Mouse (Mus musculus): ENCODE data around the gene Plpp7. TPM values are rescaled to one million over a fixed set of nuclear protein-coding genes. Genes with fewer than 3 reads are reported as not detected.

The Plpp7 gene
- polyA plus RNA-seq, 1 experiment: not detected

- WGBS: 76% methylated on average over 4 of the region's 4 CpGs
- Histone ChIP-seq H3K27ac (ENCODE audit: insufficient read depth, low read depth, low read length) (no peak overlapping the region), H3K4me1 (ENCODE audit: control insufficient read depth, insufficient read depth, low read length) (peaks cover 19% of the 10 kb centered on the region), H3K4me3 (ENCODE audit: insufficient read depth, low read depth, low read length) (no peak overlapping the region)
- TF ChIP-seq CTCF (IDR thresholded peaks at IDR 0.05; ENCODE audit: insufficient read depth, low read depth, low read length) (no peak), POLR2A (IDR thresholded peaks at IDR 0.05; ENCODE audit: insufficient read depth, low read depth, low read length) (no peak)
Measured at GRCm38 (mm10) chr2:32087606-32088005, 7.7 kb upstream of the Plpp7 start.

- Histone ChIP-seq H3K4me1 (ENCODE audit: control insufficient read depth, insufficient read depth, low read length) (peaks cover 14% of the 10 kb centered on the region), H3K27ac (ENCODE audit: insufficient read depth, low read depth, low read length) (no peak overlapping the region), H3K4me3 (ENCODE audit: insufficient read depth, low read depth, low read length) (peak overlapping the region; percentile 31)
- 4% methylated on average over 35 of the region's 35 CpGs for WGBS
- TF ChIP-seq CTCF (IDR thresholded peaks at IDR 0.05; ENCODE audit: insufficient read depth, low read depth, low read length) (no peak), POLR2A (IDR thresholded peaks at IDR 0.05; ENCODE audit: insufficient read depth, low read depth, low read length) (no peak)
Measured at GRCm38 (mm10) chr2:32088372-32088981, 6.9 kb upstream of the Plpp7 start.

- Histone ChIP-seq H3K4me3 (ENCODE audit: insufficient read depth, low read depth, low read length) (no peak overlapping the region), H3K4me1 (ENCODE audit: control insufficient read depth, insufficient read depth, low read length) (peaks cover 11% of the 10 kb centered on the region), H3K27ac (ENCODE audit: insufficient read depth, low read depth, low read length) (no peak overlapping the region)
- 83% methylated on average over 3 of the region's 3 CpGs for WGBS
- TF ChIP-seq CTCF (IDR thresholded peaks at IDR 0.05; ENCODE audit: insufficient read depth, low read depth, low read length) (no peak), POLR2A (IDR thresholded peaks at IDR 0.05; ENCODE audit: insufficient read depth, low read depth, low read length) (no peak)
Measured at GRCm38 (mm10) chr2:32089606-32090005, 5.7 kb upstream of the Plpp7 start.

GRCm38 (mm10) chr2:32090145-32090544 lies 5.2 kb upstream of the Plpp7 start:
- H3K27ac ChIP-seq (ENCODE audit: insufficient read depth, low read depth, low read length): no peak overlapping the region
- H3K4me1 ChIP-seq (ENCODE audit: control insufficient read depth, insufficient read depth, low read length): peaks cover 11% of the 10 kb centered on the region
- TF ChIP-seq CTCF (IDR thresholded peaks at IDR 0.05; ENCODE audit: insufficient read depth, low read depth, low read length) (no peak), POLR2A (IDR thresholded peaks at IDR 0.05; ENCODE audit: insufficient read depth, low read depth, low read length) (no peak)
- no peak overlapping the region for H3K4me3 ChIP-seq (ENCODE audit: insufficient read depth, low read depth, low read length)
- 86% methylated on average over 2 of the region's 2 CpGs for WGBS

DNA sequence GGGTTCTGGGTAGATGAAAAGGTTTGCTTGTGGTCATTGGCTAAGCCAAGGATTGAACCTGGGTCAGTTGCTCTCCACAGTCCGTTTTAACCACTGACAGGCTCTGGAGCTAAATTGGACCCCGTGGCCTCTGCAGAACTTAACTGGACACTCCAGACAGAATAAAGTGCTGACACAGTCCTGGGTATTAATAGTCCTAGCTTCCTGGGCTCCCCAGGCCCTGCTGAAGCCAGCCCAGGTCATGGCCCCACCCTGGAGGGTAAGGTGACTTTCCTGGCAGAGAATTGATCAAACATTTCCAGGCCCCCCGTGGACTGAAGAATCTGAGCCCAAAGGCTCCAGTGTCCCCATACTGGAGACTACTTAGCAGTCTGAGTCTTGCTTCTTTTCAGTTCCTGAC lies 3.4 kb upstream of the Plpp7 start:
- Histone ChIP-seq H3K4me1 (ENCODE audit: control insufficient read depth, insufficient read depth, low read length) (peaks cover 21% of the 10 kb centered on the region), H3K27ac (ENCODE audit: insufficient read depth, low read depth, low read length) (no peak overlapping the region), H3K4me3 (ENCODE audit: insufficient read depth, low read depth, low read length) (no peak overlapping the region)
- WGBS: 75% methylated on average over 3 of the region's 3 CpGs
- TF ChIP-seq POLR2A (IDR thresholded peaks at IDR 0.05; ENCODE audit: insufficient read depth, low read depth, low read length) (no peak), CTCF (IDR thresholded peaks at IDR 0.05; ENCODE audit: insufficient read depth, low read depth, low read length) (no peak)

DNA sequence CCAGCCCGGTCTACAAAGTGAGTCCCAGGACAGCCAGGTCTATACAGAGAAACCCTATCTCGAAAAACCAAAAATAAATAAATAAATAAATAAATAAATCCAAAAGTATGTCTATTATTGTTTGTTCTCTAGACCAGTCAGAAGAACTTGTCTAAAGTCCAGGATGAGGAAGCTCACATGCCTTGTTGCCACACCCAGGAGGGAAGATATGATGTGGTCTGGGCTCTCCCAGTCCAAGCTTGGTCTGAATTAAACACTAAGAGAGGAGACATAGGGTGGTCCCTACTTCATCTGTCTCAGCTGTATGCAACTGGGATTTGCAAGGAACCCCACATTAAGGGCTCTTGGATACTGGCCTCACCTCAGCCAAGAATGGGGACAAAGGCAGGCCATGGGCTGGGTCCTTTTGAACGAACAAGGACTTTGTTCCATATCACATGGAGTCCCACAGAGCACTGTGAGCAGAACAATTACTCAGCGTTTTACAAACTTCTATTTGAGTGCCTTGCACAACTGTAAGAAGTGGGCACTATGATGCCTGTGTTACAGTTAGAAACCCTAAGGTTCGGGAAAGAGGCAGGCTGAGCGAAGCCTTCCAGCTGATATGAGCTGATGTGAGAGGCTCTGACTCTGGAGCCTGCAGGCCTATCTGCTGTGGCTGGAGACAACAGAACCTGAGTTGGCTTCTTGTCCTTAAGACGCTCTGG lies 1.2 kb upstream of the Plpp7 start:
- WGBS: 87% methylated on average over 7 of the region's 7 CpGs
- Histone ChIP-seq H3K27ac (ENCODE audit: insufficient read depth, low read depth, low read length) (no peak overlapping the region), H3K4me3 (ENCODE audit: insufficient read depth, low read depth, low read length) (no peak overlapping the region), H3K4me1 (ENCODE audit: control insufficient read depth, insufficient read depth, low read length) (peaks cover 22% of the 10 kb centered on the region)
- TF ChIP-seq POLR2A (IDR thresholded peaks at IDR 0.05; ENCODE audit: insufficient read depth, low read depth, low read length): no peak
- no peak for TF ChIP-seq CTCF (IDR thresholded peaks at IDR 0.05; ENCODE audit: insufficient read depth, low read depth, low read length)

DNA sequence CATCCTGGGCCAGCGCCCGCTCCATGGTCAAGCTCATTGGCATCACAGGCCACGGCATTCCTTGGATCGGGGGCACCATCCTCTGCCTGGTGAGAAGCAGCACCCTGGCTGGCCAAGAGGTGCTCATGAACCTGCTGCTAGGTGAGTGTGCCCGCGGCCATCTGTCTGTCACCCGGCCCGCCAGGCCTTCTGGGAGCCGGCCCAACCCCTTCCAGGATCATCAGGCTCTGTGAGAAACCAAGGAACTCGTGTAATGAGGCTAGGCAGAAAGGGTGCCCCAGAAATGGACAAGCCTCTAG lies 743 bp downstream of the Plpp7 start:
- H3K27ac ChIP-seq (ENCODE audit: insufficient read depth, low read depth, low read length): 0 out of 2 replicates have a peak overlapping the region, but pooled peaks have one; percentile 59
- TF ChIP-seq CTCF (IDR thresholded peaks at IDR 0.05; ENCODE audit: insufficient read depth, low read depth, low read length): no peak
- no peak for TF ChIP-seq POLR2A (IDR thresholded peaks at IDR 0.05; ENCODE audit: insufficient read depth, low read depth, low read length)
- WGBS: 66% methylated on average over 10 of the region's 10 CpGs
- H3K4me1 ChIP-seq (ENCODE audit: control insufficient read depth, insufficient read depth, low read length): peaks cover 25% of the 10 kb centered on the region
- peak overlapping the region; percentile 75 for H3K4me3 ChIP-seq (ENCODE audit: insufficient read depth, low read depth, low read length)

DNA sequence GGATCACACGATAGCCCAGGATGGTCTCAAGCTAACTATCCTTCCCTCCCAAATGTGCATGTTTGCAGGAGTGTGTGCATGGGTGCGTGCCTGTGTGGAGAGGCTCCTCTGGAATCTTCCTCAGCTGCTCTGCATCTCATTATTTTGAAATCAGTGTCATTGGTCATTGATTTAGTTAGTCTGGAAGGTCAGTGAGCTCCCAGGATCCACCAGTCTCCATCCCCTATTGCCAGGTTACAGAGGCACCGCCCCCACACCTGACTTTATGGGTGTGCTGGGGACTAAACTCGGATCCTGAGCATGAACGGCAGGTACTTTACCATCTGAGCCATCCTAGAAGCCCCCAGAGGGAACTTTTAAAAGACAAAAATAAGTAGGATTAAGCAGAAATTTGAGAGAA lies 7.6 kb downstream of the Plpp7 start:
- TF ChIP-seq CTCF (IDR thresholded peaks at IDR 0.05; ENCODE audit: insufficient read depth, low read depth, low read length) (no peak), POLR2A (IDR thresholded peaks at IDR 0.05; ENCODE audit: insufficient read depth, low read depth, low read length) (no peak)
- peaks cover 38% of the 10 kb centered on the region for H3K4me1 ChIP-seq (ENCODE audit: control insufficient read depth, insufficient read depth, low read length)
- no peak overlapping the region for H3K27ac ChIP-seq (ENCODE audit: insufficient read depth, low read depth, low read length)
- WGBS: 66% methylated on average over 5 of the region's 5 CpGs
- H3K4me3 ChIP-seq (ENCODE audit: insufficient read depth, low read depth, low read length): no peak overlapping the region

- Histone ChIP-seq H3K27ac (ENCODE audit: insufficient read depth, low read depth, low read length) (no peak overlapping the region), H3K4me1 (ENCODE audit: control insufficient read depth, insufficient read depth, low read length) (peaks cover 34% of the 10 kb centered on the region), H3K4me3 (ENCODE audit: insufficient read depth, low read depth, low read length) (no peak overlapping the region)
- no peak for TF ChIP-seq POLR2A (IDR thresholded peaks at IDR 0.05; ENCODE audit: insufficient read depth, low read depth, low read length)
- no peak for TF ChIP-seq CTCF (IDR thresholded peaks at IDR 0.05; ENCODE audit: insufficient read depth, low read depth, low read length)
- 62% methylated on average over 7 of the region's 7 CpGs for WGBS
Measured at GRCm38 (mm10) chr2:32103557-32103956, 8.2 kb downstream of the Plpp7 start.
